In genomic region chr10:60349056-60349455, GRCm38 (mm10) we compare ENCODE assay signal across 9 mouse cellular contexts. TPM values are rescaled to one million over a fixed set of nuclear protein-coding genes. Genes with fewer than 3 reads are reported as not detected.
DNase-seq lines count a peak whose midpoint lies in the region; ATAC-seq and TF ChIP-seq lines count a peak whose summit lies in the region.
"Had no signal": no experiment of that assay in that cellular context is flagged by ENCODE, and none has a peak within 500 bp of the region (broad histone marks: within the 10 kb centered on the region; RNA-seq: fewer than 3 reads in every experiment).

No protein-coding gene starts in this region.

- H3K9me3 ChIP-seq in intestine, postnatal 0 days (ENCODE audit: control insufficient read depth): no peaks in the 10 kb centered on the region
- H3K9me3 ChIP-seq in midbrain, postnatal 0 days (ENCODE audit: low read length): no peaks in the 10 kb centered on the region
- H3K9me3 ChIP-seq: limb, embryonic 13.5 days had no signal

- H3K4me3 ChIP-seq in intestine, postnatal 0 days (ENCODE audit: low read depth, low read length): no peak overlapping the region
- no peak overlapping the region for H3K4me3 ChIP-seq in midbrain, postnatal 0 days (ENCODE audit: low read depth, low read length)
- H3K4me3 ChIP-seq: limb, embryonic 13.5 days had no signal

- H3K36me3 ChIP-seq in intestine, postnatal 0 days (ENCODE audit: control insufficient read depth, insufficient read depth): no peaks in the 10 kb centered on the region; the same call in 1 of the 2 replicates
- no peaks in the 10 kb centered on the region for H3K36me3 ChIP-seq in midbrain, postnatal 0 days (ENCODE audit: insufficient read depth, low read length)
- H3K36me3 ChIP-seq: limb, embryonic 13.5 days had no signal

- H3K4me2 ChIP-seq in intestine, postnatal 0 days (replicated peaks; ENCODE audit: low read depth): peak overlapping the region; percentile 79
- H3K4me2 ChIP-seq in midbrain, postnatal 0 days (ENCODE audit: low read depth, low read length, poor library complexity, severe bottlenecking): no peak overlapping the region

- no peaks in the 10 kb centered on the region for H3K27me3 ChIP-seq in intestine, postnatal 0 days (replicated peaks; ENCODE audit: control insufficient read depth, insufficient read depth, low read length)
- H3K27me3 ChIP-seq in midbrain, postnatal 0 days (ENCODE audit: insufficient read depth, low read length): peaks cover 20% of the 10 kb centered on the region; the same call in 1 of the 2 replicates

- TF ChIP-seq CTCF in intestine, postnatal 0 days (IDR thresholded peaks at IDR 0.05; ENCODE audit: low read depth): no peak
- TF ChIP-seq CTCF in midbrain, postnatal 0 days (IDR thresholded peaks at IDR 0.05): no peak

- H3K9ac ChIP-seq in intestine, postnatal 0 days (ENCODE audit: low read depth, low read length): 0 out of 2 replicates have a peak overlapping the region, but pooled peaks have one; percentile 2
- H3K9ac ChIP-seq in midbrain, postnatal 0 days (replicated peaks; ENCODE audit: low read length, poor library complexity, severe bottlenecking): no peak overlapping the region
- H3K9ac ChIP-seq: limb, embryonic 13.5 days had no signal

- 39% methylated on average over 6 of the region's 6 CpGs for WGBS in intestine, postnatal 0 days
- 48% methylated on average over 6 of the region's 6 CpGs for WGBS in midbrain, postnatal 0 days

- ATAC-seq in erythroblast, adult 5-6 weeks (replicated peaks; ENCODE audit: low FRiP score, poor library complexity, severe bottlenecking): peak; percentile 22
- ATAC-seq in intestine, postnatal 0 days: no peak
- no peak for ATAC-seq in midbrain, postnatal 0 days (ENCODE audit: low FRiP score)

- peak overlapping the region; percentile 10; the same call in 1 of the 2 replicates for H3K27ac ChIP-seq in intestine, postnatal 0 days (ENCODE audit: low read depth, low read length)
- H3K27ac ChIP-seq in midbrain, postnatal 0 days (ENCODE audit: low read depth, low read length): no peak overlapping the region

- peaks cover 22% of the 10 kb centered on the region for H3K4me1 ChIP-seq in intestine, postnatal 0 days (replicated peaks; ENCODE audit: control insufficient read depth, insufficient read depth, low read length)
- H3K4me1 ChIP-seq in midbrain, postnatal 0 days (ENCODE audit: insufficient read depth, low read length): peaks cover 5% of the 10 kb centered on the region; the same call in 1 of the 2 replicates

- peak; percentile 80 for DNase-seq in layer of hippocampus, adult 9-11 months
- DNase-seq in layer of hippocampus, postnatal 10 days (ENCODE audit: low spot score in 2 of 2): no peak
- peak; percentile 91 for DNase-seq in lung, postnatal 36 days
- DNase-seq in right cerebral cortex, postnatal 4 days: no peak
- DNase-seq in midbrain, postnatal 0 days (ENCODE audit: low spot score): no peak
- no peak for DNase-seq in yolk sac, embryonic 10.5 days (ENCODE audit: low spot score)

RNA-seq across cellular contexts. Expression of gene Vsir, which starts 2.4 kb away (rescaled TPM):
- total RNA-seq in layer of hippocampus, postnatal 10 days (2021): 10 to 100 TPM; 15.3 TPM
- 78.8 and 104 TPM in 2 replicates for total RNA-seq in erythroblast, adult 5-6 weeks (2015; ENCODE audit: low replicate concordance)
- total RNA-seq in erythroblast, adult 5-6 weeks (2017; ENCODE audit: low replicate concordance): 77.5 and 165 TPM in 2 replicates
- polyA plus RNA-seq in intestine, postnatal 0 days (2015; fragmentation: Nextera tagmentation; extraction: Ambion mirVana): 9.7 and 11.5 TPM in 2 replicates
- 5.9 and 15.8 TPM in 2 replicates for total RNA-seq in midbrain, postnatal 0 days (2014; rRNA removed)
- polyA plus RNA-seq in midbrain, postnatal 0 days (2015; fragmentation: Nextera tagmentation; extraction: Ambion mirVana): 3.4 and 3.7 TPM in 2 replicates

RNA-seq across cellular contexts. Expression of gene Gm17455, which starts 50.5 kb away (rescaled TPM):
- total RNA-seq in layer of hippocampus, postnatal 10 days (2021): 1 to 10 TPM; 3.6 to 3.7 TPM
- total RNA-seq in erythroblast, adult 5-6 weeks (2015; ENCODE audit: low replicate concordance): not detected in 2 replicates
- total RNA-seq in erythroblast, adult 5-6 weeks (2017; ENCODE audit: low replicate concordance): not detected in 2 replicates
- polyA plus RNA-seq in intestine, postnatal 0 days (2015; fragmentation: Nextera tagmentation; extraction: Ambion mirVana): 0.65 and 1.1 TPM in 2 replicates
- total RNA-seq in midbrain, postnatal 0 days (2014; rRNA removed): 0.93 and 1.9 TPM in 2 replicates
- 6.9 and 12.5 TPM in 2 replicates for polyA plus RNA-seq in midbrain, postnatal 0 days (2015; fragmentation: Nextera tagmentation; extraction: Ambion mirVana)

Comparison
In these comparisons a context has a peak if more than half of its experiments do, and no peak if none do; other contexts are left out.
1. DNase-seq: peak in layer of hippocampus, adult 9-11 months (single experiment) and lung, postnatal 36 days (single experiment); none in layer of hippocampus, postnatal 10 days (0 of 2), right cerebral cortex, postnatal 4 days (single experiment), midbrain, postnatal 0 days (single experiment) and yolk sac, embryonic 10.5 days (single experiment).